Mouse (Mus musculus): ENCODE data around the gene Nell2.

GRCm38 (mm10) chr15:95526626-95527411 lies 1.5 kb downstream of the Nell2 start:
- TF ChIP-seq POLR2A (IDR thresholded peaks at IDR 0.05; ENCODE audit: insufficient read depth, low read depth, low read length): no peak
- TF ChIP-seq CTCF (IDR thresholded peaks at IDR 0.05; ENCODE audit: insufficient read depth, low read depth, low read length): no peak

Measured in olfactory bulb, adult 2 months (tissue).